Mouse (Mus musculus) liver (tissue): ENCODE measurements at regions not wholly inside any gene's neighbourhood (a gene's known extent, or its start where the extent isn't known, plus 50 kb on each side); places are given as distances from the start of the nearest gene placed in this dataset.
"Not testable (repeated sequence)": the region's sequence is repeated elsewhere in the genome, so short reads cannot be mapped to it uniquely, and the experiment has no call there.

Experiments used
- DNase-seq: peaks from one replicate; pipeline ENCODE4 v3.0.0-alpha.2; 2020; ENCODE audit warnings: mixed read lengths

GRCm38 (mm10) chr4:146263038-146263685 is 106.5 kb downstream of the Zfp600 start:
- peak; percentile 3 for DNase-seq

GRCm38 (mm10) chr4:146263790-146264189 is 107.2 kb downstream of the Zfp600 start:
- DNase-seq: not testable (repeated sequence)

- not testable (repeated sequence) for DNase-seq
Observed at GRCm38 (mm10) chr4:146270119-146270747, 113.6 kb downstream of the Zfp600 start.
